Mouse (Mus musculus) gonadal fat pad, adult 2 months (tissue): ENCODE measurements around the gene Olfr455. TPM values are rescaled to one million over a fixed set of nuclear protein-coding genes. Genes with fewer than 3 reads are reported as not detected.

ENCODE experiments used
- DNase-seq: peaks from one replicate; pipeline ENCODE4 v3.0.0-alpha.2; 2012; ENCODE audit warnings: low read depth
- polyA plus RNA-seq: library from polyadenylated mRNA; depleted of rRNA; stranded (reverse); fragments of >200 nt; gene quantifications from 2 replicates; pipeline ENCODE4 v1.2.3, GENCODE M21; 2012; rRNA removed

Gene Olfr455
- polyA plus RNA-seq = not detected in 2 replicates

DNA sequence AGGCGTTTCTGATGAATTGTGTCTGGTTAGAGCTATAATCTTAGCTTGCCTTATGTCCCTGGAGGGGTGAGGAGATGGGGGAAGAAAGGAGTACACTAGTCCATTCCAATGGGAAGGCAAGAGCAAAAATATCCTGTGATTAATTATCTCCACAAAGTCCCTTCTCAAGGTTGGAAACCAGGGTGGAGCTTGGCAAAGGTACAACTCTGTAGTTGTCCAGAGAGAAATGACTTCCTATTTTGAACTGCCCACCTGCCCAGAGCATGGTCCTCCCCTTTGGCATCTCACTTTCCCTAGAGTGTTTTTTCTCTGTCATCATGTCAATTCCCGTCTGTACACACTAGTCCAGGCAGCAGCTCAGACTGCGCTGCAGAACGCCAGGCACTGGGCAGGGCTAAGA is at the start of gene Olfr455:
Gene Olfr455 (minus strand): TSS at position 127 of the 400 bp plus-strand sequence.
- DNase-seq = no peak

DNA sequence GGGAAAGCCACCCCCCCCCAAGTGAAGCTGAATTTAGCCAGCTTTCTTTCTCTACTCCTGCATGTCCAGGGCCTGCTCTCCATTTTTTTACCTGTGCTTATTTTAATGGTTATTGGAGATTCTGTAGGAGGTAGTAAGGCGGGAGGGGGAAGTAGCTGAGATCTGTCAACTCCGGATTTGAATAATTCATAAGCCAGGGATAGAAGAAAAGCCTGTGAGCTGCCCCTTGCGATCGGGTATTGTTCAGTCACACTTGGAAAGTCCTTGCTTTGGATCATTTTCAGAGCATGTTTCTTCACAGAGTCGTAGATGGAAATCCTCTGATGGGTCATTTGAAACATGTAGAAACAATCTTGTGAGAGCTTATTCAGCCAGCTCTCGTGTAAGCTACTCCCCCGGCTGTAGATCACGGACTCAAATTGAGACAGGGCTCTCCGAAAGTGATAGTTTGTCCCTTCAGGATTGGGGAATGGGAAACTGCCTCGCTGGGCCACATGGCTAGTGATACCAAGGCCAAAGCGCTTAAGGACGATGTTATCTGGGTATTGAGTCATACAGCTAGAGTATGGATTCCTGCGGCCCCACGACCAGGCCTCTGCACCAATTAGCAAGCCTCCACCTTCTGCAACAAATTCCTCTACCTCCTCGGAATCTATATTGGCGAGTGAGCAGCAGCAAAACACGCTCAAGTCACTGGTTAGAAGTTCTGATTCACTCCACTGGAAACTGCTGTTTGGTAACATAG is 45.9 kb upstream of the Olfr455 start:
- DNase-seq = no peak

DNA sequence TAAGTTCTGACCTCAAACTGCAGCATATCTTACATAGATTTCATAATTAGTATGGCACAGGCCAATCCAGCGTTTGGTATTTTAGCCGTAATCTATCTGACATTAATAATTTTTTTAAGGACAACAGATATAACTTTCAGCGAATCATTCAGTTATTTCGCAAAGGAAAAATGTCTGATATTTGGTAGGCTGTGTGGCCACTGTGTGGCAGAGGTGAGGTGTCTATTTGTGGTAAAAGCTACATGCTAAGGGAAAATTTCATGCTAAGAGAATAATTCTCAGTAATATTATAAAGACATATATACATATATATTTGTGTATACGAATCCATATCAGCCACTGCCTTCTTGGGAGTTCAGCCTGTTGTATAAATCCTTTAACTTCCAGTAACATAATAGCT is 39.2 kb upstream of the Olfr455 start:
- DNase-seq = no peak

DNA sequence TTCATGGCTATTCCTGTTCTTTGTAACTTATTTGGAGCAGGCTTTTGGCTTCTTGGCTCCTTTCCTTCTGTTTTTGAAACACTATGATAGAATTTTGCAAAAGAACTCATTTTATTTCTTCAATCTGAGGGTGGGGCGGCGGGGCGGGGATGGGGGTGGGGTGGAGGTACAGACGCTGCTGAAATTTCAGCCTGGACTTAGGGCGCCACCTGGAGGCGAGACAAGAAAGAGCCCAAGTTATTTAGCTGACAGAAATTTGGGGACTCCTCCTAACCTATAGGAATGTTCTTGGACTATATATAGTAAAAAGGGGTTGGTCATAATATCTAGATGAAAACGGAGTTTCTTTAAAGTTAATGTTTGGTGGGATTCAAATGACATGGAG is 36.1 kb upstream of the Olfr455 start:
- DNase-seq = no peak

DNA sequence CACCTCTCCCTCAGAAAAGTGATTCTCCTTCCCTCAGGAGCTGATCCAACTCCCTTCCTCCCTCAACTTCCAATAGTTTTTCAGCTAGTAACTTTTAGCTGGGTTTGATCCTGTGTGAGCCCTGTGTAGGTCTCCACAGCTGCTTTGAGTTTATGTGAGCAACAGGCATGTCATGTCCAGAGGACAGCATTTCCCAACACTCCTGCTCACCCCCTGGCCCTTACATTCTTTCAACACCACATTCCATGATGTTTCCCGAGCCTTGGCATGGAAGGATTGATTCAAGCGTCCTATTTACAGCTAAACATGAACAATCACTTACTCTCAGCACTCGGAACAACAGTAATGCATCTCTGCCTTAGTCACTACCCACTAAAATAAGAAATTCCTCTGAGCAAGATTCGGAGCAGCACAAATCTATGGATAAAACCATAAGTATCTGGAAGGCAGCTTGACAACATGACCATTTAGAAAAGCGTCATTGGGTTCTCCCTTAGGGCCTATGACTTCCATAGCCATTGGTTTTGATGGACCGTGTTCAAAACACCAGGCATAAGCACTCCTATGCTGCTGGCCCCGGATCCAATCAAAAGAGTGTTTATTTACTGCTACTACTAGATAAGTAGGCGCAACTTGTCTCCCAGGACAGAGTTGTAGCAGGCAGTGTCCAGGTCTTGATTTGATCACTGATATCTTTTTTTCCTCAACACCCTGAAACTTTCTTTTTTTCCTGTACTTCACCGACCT is 35.5 kb upstream of the Olfr455 start:
- DNase-seq = no peak

DNA sequence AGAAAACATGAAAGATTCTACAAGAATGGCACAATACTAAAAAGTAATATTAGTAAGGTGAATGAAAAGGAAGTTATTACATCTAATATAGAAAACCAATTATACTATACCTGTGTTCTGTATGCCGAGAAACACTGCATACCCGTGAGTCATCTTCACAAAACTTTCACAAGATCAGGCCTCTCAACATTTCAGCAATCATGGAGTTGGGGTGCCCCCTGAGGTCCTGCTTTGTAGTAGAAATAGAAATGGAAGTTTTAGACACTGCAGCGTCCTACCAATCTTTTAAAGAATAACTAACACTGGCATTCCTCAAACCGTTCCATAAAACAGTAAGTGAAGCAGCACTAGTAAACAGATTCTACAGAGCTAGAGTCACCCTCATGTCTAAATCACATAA is 31.3 kb upstream of the Olfr455 start:
- DNase-seq = no peak

DNA sequence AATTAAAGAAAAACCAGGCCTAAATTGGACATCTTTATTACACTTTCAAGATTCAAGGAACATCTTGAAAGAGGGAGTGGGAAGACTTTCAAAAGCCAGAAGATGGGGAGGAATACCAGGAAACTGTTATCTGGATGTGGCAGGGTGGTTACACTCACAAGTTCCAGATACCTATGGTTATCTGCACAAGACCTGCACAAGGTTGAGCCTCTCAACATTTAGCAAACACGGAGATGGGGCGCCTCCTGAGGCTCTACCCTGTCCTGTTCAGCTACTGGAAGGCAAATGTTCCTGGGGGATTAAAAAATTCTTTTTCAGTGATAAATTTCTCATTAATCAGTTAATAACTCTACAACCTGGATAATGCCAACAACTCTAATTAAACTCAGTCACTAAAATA is 30.0 kb upstream of the Olfr455 start:
- no peak for DNase-seq

DNA sequence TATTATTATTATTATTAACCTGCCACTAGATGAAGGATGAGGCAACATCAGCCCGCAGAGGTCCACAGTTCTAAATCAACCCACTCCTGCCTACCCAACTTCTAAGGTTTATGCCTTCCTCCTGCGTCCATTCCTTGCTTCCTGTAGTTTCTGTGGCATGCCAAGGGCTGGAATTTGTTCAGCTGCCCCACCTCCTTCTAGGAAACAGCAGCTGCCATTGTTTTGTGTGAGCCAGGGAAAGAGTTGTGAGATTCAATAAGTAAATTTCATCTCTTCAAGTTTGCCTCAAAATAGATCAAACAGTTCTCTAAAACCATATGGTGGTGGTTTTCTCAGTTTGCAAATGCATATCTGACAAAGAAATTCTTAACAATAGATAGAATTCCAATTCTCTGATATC is 20.8 kb upstream of the Olfr455 start:
- DNase-seq = no peak

DNA sequence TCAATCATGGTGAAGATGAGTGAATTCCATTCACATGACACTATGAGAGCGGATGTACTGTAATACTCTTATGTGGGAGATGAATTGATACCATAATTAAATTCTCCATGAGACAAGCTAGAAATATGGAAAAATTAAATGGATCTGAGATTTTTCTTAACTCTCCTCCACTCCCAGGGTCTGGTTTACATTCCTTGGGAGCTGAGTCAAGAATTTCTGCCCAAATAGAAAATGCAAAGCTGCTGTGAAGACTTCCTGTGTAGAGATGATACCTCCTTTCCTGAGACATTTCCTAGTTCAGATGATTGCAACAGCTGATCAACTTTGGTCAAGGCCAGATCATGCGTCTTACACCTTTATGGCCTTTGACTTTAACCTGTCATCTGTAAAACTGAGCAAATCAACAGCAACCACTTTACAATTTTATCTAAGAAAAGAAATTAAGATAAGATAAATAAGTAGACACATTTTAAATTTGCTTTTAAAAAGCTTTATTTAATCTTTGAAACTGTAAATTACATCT is 18.8 kb upstream of the Olfr455 start:
- no peak for DNase-seq

DNA sequence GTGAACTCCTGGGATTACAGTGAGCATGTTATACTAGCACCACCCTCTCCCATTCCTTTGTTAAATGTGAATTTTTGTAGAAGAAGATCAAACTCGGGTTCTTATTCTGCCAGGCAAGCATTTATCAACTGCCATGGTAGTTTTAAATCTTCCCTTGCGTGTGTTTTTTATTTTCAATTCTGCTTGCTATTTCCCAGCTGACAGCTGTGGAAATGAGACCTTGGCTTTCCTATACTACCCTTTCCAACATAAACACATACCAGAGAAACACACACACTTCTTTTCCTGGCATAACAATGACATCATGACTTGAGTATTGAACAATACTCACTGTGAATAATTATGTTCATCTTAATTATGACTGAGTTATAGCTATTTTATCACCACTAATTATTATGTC is 14.9 kb upstream of the Olfr455 start:
- no peak for DNase-seq

DNA sequence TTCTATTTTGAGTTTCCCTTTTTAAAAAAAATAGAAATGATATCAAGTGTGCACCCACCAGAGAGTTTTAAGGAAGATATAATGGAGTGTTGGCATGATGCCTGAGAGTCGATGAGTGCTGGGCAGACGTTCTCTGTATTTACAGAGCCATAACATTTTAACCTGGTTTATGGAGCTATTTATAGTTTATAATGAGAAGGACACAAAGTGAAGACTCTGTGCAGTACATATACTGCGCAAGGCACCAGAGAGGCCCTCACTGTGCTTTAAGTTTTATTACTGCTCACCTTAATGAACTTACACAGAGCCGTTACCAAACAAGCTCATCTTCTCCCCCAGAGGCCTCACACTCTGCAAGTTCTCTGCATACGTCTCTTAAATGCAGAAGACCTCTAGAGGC is 13.5 kb upstream of the Olfr455 start:
- no peak for DNase-seq

DNA sequence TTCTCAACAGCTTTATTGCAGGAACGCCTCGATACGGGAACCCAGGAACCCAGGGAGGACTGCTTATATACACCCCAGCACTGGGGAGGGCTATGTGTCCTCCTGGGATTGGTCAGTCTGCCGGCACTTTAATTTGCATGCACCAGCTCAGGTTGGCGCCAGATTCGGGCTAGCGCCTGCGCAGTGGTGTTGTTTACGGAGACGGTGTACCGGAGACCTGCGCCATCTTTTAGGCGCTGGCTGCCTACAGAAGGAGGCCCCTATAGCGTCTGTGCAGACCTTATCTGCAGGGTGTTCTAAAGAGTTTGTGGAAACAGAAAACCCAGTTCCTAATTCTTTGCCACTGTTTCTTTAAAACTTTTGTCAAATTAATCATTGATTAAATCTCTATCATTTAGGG is 11.3 kb upstream of the Olfr455 start:
- DNase-seq = no peak

DNA sequence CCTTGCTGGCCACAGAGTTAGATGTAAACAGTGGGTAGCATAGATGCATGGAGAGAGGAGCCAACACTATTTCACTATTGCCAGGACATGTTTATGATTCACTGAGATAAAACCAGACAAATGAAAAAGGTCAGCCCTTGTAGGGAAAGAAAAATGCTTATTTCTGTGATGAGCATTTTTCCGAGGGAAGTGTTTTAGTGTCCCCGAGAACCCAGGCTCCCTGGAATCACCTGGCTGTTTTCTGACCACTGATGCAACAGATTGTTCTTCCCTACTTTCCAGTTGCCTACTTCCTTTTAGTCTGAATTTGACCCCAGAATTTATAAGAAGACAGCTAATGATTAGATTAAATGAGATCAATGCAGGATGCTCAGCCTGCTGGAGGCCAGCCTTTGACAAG is 1.2 kb downstream of the Olfr455 start:
- DNase-seq = no peak

DNA sequence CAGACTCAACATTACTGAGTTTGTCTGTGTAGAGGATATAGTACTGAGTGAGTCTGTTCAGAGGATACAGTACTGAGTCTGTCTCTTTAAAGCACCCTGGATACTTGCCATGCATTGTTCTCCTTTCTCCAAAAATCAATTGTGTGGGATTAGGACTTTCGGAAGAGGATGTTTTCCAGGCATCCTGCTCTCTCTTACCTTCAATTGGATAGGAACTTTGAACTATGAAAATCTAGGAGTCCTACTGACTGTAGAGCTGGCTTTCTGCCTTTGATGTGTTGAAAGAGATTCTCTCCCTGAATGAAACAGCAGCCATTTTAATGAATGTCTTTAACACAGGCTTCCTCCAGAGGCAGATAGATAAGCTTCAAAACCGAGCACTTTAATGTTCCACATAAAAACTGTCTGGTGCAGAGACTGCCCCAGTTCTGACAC is 1.9 kb downstream of the Olfr455 start:
- DNase-seq = no peak

DNA sequence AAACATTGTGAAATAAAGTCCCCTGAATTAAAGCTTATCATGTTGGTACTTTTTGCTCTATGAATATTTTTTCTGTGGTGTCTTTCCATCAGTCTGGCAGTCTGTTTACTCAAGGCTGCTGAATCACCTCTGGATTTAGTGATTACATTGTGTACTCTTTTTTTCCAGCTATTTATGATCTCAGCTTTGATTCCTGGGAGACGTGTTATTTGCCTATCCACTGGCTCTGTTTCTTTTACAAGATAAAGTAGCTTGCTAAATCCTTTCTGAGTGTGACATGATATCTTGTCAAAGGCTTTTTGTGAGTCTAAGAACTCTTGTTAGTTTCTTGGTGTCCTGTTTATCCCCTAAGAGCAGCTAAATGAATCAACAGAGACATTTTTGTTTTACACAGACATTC is 2.5 kb downstream of the Olfr455 start:
- DNase-seq = no peak

DNA sequence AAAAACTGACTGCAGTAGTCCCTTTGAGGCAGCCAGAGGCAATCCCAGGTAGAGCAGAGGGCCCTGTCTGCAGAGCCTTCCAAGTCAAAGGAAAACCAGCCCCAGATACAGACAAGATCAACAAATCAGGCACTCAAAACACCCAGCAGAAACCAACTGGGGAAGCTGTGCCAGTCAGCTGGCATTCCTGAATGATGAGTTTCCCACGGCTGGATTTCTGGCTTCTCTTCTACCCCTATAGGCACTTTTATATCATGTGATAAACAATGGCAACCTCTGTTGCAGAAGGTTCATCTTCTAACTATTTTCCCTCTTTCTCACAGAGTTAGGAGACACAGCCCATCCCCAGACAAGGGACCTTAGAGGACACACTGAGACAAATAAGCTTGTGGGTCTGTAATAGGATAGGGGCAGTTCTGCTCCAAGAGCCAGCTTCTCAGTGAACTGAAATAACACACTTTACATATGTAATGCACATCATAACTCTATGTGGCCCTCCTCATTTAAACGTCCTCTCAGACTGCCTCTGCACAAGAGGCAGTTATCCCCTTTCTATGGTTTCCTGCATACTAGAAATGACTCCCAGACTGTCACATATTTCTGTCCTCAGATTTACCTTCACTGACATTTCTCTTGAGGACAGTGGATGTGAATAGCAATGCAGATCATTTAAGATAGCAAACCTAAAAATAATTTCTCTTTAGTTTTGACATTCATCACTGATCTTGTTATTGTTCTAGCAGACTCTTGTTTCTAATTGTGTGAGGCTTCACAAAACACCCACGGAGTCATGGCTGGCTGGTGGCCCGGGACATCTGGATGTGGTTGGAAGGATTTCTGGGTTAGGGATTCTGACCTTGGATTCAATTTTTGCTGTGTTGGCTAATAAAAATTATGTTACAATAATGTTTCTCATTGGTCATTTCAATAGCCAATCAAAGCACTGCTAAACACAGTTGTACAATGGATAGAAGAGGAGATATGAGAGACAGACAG is 5.1 kb downstream of the Olfr455 start:
- DNase-seq = peak; percentile 38

DNA sequence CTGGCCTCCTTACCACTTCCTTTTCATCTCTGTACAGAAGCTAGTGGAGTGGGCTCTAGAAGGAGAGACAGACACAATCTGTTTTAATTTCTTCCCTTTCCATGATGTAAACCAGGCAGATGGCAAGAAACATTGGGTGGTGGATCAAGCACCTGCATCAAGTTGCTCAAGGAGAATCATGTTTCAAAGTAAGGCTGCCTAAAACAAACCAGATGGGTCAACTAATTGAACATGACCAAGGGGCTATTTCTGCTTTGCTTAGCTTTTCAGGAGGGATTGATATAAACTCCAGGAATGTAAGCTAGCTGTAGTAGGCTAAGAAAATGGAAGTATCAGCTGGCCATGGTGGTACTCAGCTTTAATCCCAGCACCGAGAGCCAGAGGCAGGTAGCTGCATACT is 6.7 kb downstream of the Olfr455 start:
- DNase-seq = no peak

DNA sequence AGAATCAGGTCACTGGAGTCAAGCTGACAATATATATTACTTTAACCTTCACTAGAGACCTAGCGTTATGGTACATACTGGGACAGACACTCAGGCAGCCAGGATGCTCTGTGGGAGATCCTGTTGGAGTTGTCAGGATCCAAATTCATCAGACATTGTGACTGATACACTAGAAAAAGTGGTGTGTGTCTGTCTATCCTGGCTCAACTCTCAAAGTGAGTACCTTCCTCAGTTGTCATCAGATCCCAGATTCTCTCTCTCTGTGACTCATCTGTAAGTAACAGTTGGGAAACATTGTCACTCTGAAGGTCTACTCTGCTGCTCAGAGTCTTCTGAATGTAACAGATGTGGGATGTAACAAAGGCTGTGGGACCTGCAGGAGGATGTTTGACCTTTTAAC is 7.7 kb downstream of the Olfr455 start:
- no peak for DNase-seq

DNA sequence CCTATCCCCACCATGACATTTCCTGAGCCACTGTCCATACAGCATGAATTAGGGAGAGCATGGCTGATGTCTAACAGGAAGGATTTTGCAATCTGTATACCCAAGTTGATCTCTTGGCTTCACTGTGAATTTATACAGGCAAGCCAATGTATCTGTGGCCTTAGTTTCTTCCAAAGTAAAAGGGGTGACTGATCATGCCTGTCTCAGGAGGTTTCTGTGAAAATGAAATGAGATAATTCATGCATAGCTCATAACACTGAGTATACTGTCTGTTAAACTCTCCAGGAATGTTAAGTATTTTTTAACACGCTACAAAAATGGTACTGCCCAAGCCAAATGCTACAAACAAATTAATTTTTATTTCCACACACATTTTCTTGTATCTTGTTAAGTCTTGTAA is 33.9 kb downstream of the Olfr455 start:
- DNase-seq = no peak

DNA sequence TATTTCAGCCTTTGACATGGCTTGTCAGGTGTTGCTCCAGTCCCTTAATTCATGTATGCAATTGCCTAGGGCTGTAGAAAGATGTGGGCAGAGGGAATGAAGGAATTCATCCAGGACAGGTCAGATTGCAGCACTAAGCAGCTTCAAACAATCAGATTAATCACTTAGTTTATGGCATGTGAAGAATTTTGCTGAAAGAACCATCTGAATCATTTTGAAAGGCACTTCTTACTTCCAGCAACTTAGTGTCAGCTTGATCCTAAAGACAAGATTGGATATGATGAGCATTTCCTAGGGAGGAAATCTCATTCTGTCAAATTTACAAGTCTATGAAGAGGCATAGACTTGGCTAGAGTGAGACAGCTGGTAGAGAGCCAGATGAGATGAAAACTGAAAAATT is 38.1 kb downstream of the Olfr455 start:
- peak; percentile 8 for DNase-seq

DNA sequence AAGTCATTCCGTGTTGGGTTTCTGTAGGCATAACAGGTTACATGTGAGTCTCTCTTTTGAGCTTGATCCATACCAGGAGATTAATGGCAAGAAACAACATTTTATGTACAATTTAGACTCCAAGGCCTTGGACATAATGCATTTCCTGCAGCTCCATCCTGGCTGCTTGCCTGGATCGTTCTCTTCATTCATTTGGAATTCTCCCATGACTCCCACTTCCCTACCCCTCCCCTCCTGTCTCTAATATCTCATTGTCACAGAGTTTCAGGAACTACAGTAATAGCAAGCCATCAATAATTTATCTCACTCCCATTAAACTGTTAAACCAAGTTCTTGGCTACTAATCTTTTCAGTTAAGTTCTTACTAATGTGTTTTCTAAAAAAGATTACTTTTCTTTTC is 43.9 kb downstream of the Olfr455 start:
- no peak for DNase-seq

DNA sequence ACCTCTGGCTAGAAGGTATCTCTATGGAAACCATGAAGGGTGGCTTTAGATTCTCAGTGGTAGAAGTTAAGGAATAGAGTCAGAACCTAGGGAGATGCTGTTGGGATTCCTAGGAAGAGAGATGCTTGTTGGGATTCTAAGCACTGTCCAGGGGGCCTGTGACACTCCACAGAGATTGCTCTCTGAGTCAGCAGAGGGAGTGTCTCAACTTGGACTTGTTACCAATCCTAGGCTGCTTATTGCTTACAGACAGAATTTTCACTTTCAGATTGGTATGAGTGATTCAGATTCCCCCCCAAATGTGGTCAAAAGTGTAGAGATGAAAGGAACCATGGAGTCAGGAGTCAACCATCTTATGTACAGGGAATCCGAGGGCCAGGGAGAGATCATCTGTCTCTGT is 57.7 kb downstream of the Olfr455 start:
- DNase-seq = no peak
